Mouse (Mus musculus) intestine, embryonic 14.5 days (tissue): ENCODE measurements around the gene Akr1a1. TPM values are rescaled to one million over a fixed set of nuclear protein-coding genes. Genes with fewer than 3 reads are reported as not detected.

ENCODE experiments used
- ATAC-seq: fragments of 200-750 bp; cut with Nextera tagmentation; replicated peaks from 2 replicates; pipeline ENCODE4 v1.8.0; 2017; ENCODE audit warnings: low read depth, moderate number of reproducible peaks, moderate TSS enrichment, moderate library complexity; ENCODE audit not compliant: low FRiP score, low TSS enrichment
- DNase-seq: peaks from one replicate; pipeline ENCODE4 v3.0.0-alpha.2; 2018; ENCODE audit warnings: low spot score
- H3K27ac ChIP-seq: fragments of 300-500 bp; sonication (generic); 2 replicates; pipeline ENCODE4 v1.5.1; 2014; ENCODE audit warnings: low read depth, mild to moderate bottlenecking, control low read depth
- H3K27me3 ChIP-seq: fragments of 300-500 bp; sonication (generic); replicated peaks from 2 replicates; pipeline ENCODE4 v1.6.1; 2014; ENCODE audit warnings: low read length, control low read depth; ENCODE audit not compliant: control insufficient read depth, insufficient read depth
- H3K36me3 ChIP-seq: fragments of 300-500 bp; sonication (generic); 2 replicates; pipeline ENCODE4 v1.6.1; 2014; ENCODE audit warnings: low read length, control low read depth; ENCODE audit not compliant: control insufficient read depth, insufficient read depth
- H3K4me1 ChIP-seq: fragments of 300-500 bp; sonication (generic); replicated peaks from 2 replicates; pipeline ENCODE4 v1.6.1; 2014; ENCODE audit warnings: low read length, control low read depth, mixed read lengths; ENCODE audit not compliant: control insufficient read depth, insufficient read depth
- H3K4me2 ChIP-seq: fragments of 300-500 bp; sonication (generic); 2 replicates; pipeline ENCODE4 v1.6.1; 2014; ENCODE audit warnings: low read length
- H3K4me3 ChIP-seq: fragments of 300-500 bp; sonication (generic); 2 replicates; pipeline ENCODE4 v1.5.1; 2014; ENCODE audit warnings: low read depth, low read length, control low read depth, mixed read lengths
- H3K9ac ChIP-seq: fragments of 300-500 bp; sonication (generic); 2 replicates; pipeline ENCODE4 v1.6.1; 2014; ENCODE audit warnings: mild to moderate bottlenecking, low read length
- H3K9me3 ChIP-seq: fragments of 300-500 bp; sonication (generic); 2 replicates; pipeline ENCODE4 v1.6.1; 2016; ENCODE audit warnings: low read length, control low read depth; ENCODE audit not compliant: control insufficient read depth
- WGBS: fragments of 180-500 bp; shearing (Covaris S2); extraction: QIAGEN DNeasy Blood & Tissue Kit; methylation state at CpG from one replicate; pipeline ENCODE4 v1.1.7; 2014; 5-methylcytosine and 5-hydroxymethylcytosine counted together
- polyA plus RNA-seq: library from polyadenylated mRNA; unstranded; fragments of >200 nt; fragmentation: Nextera tagmentation; extraction: Ambion mirVana; gene quantifications from 2 replicates; pipeline ENCODE4 v1.2.1, GENCODE M21; 2014

The Akr1a1 gene
- polyA plus RNA-seq, result 764 and 800 TPM in 2 replicates

DNA sequence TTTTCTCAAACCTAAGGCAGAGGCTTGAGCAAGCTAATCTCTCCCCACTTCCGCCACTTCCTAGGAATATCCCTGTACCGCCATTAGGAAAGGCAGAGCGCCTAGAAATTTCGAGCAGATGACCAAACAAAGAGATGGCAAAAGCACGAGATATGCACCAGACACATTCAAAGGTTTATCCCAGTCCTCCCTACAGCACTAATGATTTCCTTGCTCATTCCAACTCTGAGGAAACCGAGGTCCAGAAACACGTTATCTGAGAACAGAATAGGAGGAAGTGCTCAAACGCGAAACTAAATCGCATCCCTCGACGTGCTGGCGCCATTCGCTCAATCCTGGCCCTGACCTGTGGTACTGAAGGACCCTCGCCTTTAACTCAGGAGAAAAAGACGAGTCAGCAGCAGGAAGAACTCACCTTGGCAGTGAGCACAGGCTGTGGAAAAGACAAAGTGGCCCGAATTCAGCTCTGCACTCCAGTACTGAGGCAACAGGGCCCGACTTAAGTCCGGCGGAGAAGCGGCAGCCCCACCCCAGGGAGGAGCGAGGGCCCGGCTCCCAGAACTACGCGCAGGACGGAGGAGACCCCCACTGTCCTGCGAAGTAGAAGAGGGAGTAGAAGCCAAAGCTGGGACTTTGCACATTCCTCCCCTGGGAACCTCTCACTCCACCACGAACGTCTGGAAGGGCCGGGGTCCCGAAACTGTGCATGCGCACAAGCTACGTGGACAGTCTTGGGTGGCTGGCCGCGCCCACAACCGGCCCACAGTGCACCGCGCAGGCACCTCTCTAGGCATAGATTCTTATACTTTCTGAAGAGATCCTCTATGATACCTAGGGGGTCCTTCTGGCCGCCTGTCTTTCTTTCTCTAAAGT is at the start of gene Akr1a1:
Gene Akr1a1, minus strand, starts transcription at position 757 of the 873 bp plus-strand sequence.
- Histone ChIP-seq H3K27ac (peak within 1 kb of the TSS; percentile 92), H3K4me1 (peaks cover 7% of the 10 kb centered on the region), H3K36me3 (peaks cover 32% of the 10 kb centered on the region), H3K4me3 (peak within 1 kb of the TSS; percentile 87), H3K4me2 (peak within 1 kb of the TSS; percentile 79), H3K9ac (peak within 1 kb of the TSS; percentile 94), H3K9me3 (no peaks in the 10 kb centered on the region), H3K27me3 (no peaks in the 10 kb centered on the region)
- peak; percentile 94 for DNase-seq
- peak; percentile 99 for ATAC-seq
- under 1% methylated on average over 39 of the region's 39 CpGs for WGBS

GRCm38 (mm10) chr4:116700964-116701363 is 49.5 kb upstream of the Akr1a1 start:
- DNase-seq (no peak), ATAC-seq (no peak)
- no peak overlapping the region for H3K27ac ChIP-seq
- WGBS, result 65% methylated on average over 1 of the region's 1 CpGs
- H3K27me3 ChIP-seq, result no peaks in the 10 kb centered on the region
- H3K9ac ChIP-seq, result no peak overlapping the region
- H3K36me3 ChIP-seq, result peaks cover 64% of the 10 kb centered on the region
- H3K4me3 ChIP-seq, result no peak overlapping the region
- H3K4me2 ChIP-seq, result no peak overlapping the region
- H3K4me1 ChIP-seq, result no peaks in the 10 kb centered on the region
- no peaks in the 10 kb centered on the region for H3K9me3 ChIP-seq

GRCm38 (mm10) chr4:116698693-116699342 is 47.3 kb upstream of the Akr1a1 start:
- no peak overlapping the region for H3K9ac ChIP-seq
- no peak overlapping the region for H3K27ac ChIP-seq
- no peak for ATAC-seq
- peaks cover 72% of the 10 kb centered on the region for H3K36me3 ChIP-seq
- no peak overlapping the region for H3K4me3 ChIP-seq
- H3K4me2 ChIP-seq, result no peak overlapping the region
- 77% methylated on average over 2 of the region's 2 CpGs for WGBS
- DNase-seq, result no peak
- no peaks in the 10 kb centered on the region for H3K27me3 ChIP-seq
- H3K4me1 ChIP-seq, result no peaks in the 10 kb centered on the region
- no peaks in the 10 kb centered on the region for H3K9me3 ChIP-seq

DNA sequence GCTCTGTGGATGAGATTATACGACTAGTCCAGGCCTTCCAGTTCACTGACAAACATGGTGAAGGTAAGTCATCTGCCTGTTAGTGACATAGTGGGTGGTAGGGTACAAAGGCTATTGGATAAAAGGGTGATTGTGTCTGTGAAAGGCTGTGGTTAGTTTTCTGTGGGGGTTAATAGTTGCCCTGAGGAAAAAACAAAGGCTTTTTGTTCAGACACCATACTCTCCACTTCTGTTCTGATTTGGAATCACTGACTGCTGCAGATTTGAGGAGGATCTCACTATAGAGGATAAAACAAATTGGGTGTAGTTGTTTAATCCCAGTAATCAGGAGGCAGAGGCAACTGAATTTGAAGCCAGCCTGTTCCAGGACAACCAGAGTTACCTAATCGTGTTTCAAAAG is 42.3 kb upstream of the Akr1a1 start:
- Histone ChIP-seq H3K27me3 (no peaks in the 10 kb centered on the region), H3K36me3 (peaks cover 96% of the 10 kb centered on the region), H3K4me3 (no peak overlapping the region), H3K9ac (no peak overlapping the region), H3K4me2 (no peak overlapping the region), H3K27ac (no peak overlapping the region), H3K9me3 (no peaks in the 10 kb centered on the region), H3K4me1 (no peaks in the 10 kb centered on the region; the same call in 1 of the 2 replicates)
- 78% methylated on average over 2 of the region's 2 CpGs for WGBS
- no peak for ATAC-seq
- no peak for DNase-seq

DNA sequence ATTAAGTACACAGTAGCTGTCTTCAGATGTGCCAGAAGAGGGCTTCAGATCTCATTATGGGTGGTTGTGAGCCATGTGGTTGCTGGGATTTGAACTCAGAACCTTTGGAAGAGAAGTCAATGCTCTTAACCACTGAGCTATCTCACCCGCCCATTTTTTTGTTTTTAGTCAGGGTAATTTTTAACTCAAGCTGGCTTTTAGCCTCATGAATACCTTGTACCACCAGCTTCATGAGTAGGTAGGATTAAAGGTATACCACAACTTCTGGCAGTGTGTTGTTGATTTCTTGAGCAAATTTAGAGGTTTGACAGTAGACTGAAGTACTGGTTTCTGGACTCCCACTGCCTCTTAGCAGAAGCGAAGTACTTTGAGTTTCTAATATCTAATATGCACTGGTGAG is 40.7 kb upstream of the Akr1a1 start:
- Histone ChIP-seq H3K4me2 (no peak overlapping the region), H3K27me3 (no peaks in the 10 kb centered on the region), H3K4me1 (peaks cover 2% of the 10 kb centered on the region), H3K27ac (no peak overlapping the region), H3K9ac (no peak overlapping the region), H3K36me3 (peaks cover 99% of the 10 kb centered on the region), H3K9me3 (no peaks in the 10 kb centered on the region), H3K4me3 (no peak overlapping the region)
- ATAC-seq (no peak), DNase-seq (no peak)
- 91% methylated on average over 2 of the region's 2 CpGs for WGBS

DNA sequence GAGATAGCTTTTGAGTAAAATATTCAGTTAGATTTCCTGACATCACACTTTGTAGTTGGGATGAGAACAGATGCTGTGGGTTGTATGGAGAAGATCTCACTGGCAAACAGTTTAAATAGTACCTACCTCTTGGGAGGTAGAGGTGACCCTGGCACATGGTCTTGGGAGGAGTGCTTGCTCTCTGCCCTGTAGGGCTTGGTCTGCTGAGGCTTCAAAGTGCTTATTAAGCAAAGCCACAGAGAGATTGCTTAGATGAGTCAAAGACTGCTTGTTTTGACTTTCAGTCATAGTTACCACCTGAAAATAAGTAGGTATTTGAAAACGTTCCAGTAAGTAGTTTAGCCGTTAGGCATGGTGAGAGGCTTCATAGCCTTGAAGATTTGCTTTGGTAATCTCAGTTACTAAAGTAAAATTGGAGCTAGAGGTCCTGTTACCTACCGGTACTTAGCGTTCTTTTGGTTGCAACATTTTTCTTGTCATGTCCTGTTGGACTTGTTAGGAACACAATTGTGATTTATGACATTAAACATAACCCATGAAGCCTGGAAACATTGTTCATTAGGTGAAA is 37.9 kb upstream of the Akr1a1 start:
- Histone ChIP-seq H3K4me3 (no peak overlapping the region), H3K9ac (no peak overlapping the region), H3K36me3 (peaks cover 72% of the 10 kb centered on the region), H3K4me1 (peaks cover 14% of the 10 kb centered on the region), H3K4me2 (no peak overlapping the region), H3K27ac (no peak overlapping the region), H3K27me3 (no peaks in the 10 kb centered on the region), H3K9me3 (no peaks in the 10 kb centered on the region)
- ATAC-seq (no peak), DNase-seq (no peak)
- 87% methylated on average over 4 of the region's 4 CpGs for WGBS

DNA sequence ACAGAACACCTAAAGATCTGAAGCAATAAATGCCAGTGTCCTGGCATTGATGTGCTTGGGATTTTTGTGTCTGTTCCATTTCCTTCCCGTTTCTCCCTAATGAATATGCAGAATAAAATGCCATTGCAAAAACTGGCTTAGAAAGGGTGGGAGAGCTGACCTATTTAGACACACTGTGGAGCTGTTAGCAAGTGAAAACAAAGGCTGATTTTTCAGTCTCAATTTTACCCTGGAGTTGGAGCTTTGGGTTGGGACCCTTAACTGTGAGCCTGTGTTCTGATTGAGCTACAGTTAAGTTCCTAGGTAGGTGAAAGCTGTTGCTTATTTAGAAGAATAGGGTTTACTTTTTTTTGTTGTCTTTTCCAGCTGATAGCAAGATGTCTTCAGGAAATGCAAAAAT is 35.6 kb upstream of the Akr1a1 start:
- Histone ChIP-seq H3K36me3 (peaks cover 48% of the 10 kb centered on the region), H3K27me3 (no peaks in the 10 kb centered on the region), H3K4me3 (peak overlapping the region; percentile 74), H3K4me1 (peaks cover 14% of the 10 kb centered on the region), H3K27ac (no peak overlapping the region), H3K4me2 (peak overlapping the region; percentile 73), H3K9ac (peak overlapping the region; percentile 82), H3K9me3 (no peaks in the 10 kb centered on the region)
- ATAC-seq (no peak), DNase-seq (no peak)
- 21% methylated on average over 1 of the region's 1 CpGs for WGBS

GRCm38 (mm10) chr4:116685402-116686061 is 34.1 kb upstream of the Akr1a1 start, which contains the start of gene Prdx1:
Gene Prdx1, plus strand, starts transcription at chr4:116685544.
- Histone ChIP-seq H3K27me3 (no peaks in the 10 kb centered on the region), H3K9me3 (no peaks in the 10 kb centered on the region), H3K9ac (peak within 1 kb of the TSS; percentile 82), H3K4me1 (peaks cover 14% of the 10 kb centered on the region), H3K4me3 (peak within 1 kb of the TSS; percentile 74), H3K27ac (peak within 1 kb of the TSS; percentile 97), H3K4me2 (peak within 1 kb of the TSS; percentile 73), H3K36me3 (peaks cover 33% of the 10 kb centered on the region)
- DNase-seq (peak; percentile 100), ATAC-seq (peak; percentile 97)
- WGBS, result under 1% methylated on average over 55 of the region's 56 CpGs
